8 mouse cellular contexts compared by ENCODE assay signal in the genomic region with DNA sequence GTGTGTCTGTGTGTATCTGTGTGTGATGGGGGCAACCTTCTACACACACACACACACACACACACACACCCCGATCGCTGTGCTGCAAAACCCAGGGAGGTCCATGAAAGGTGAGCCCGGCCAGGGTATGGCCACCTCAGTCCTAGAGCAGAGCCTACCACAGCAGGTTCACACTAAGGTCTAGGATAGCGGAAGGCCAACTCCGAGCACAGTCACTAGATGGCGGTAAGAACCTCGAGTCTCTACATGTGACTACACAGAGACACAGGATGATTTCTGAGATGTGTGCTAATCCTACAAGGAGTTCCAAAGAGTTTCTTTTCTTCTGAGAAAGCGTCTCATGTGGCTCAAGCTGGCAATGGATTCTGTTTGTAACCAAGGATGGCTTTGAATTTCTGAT. TPM values are rescaled to one million over a fixed set of nuclear protein-coding genes. Genes with fewer than 3 reads are reported as not detected.
DNase-seq lines count a peak whose midpoint lies in the region; ATAC-seq and TF ChIP-seq lines count a peak whose summit lies in the region.

No protein-coding gene starts in this region.

- no peaks in the 10 kb centered on the region for H3K4me1 ChIP-seq in embryonic facial prominence, embryonic 11.5 days (ENCODE audit: control insufficient read depth, insufficient read depth, low read length)
- no peaks in the 10 kb centered on the region for H3K4me1 ChIP-seq in intestine, embryonic 14.5 days (replicated peaks; ENCODE audit: control insufficient read depth, insufficient read depth, low read length)
- peaks cover 2% of the 10 kb centered on the region; the same call in 1 of the 2 replicates for H3K4me1 ChIP-seq in lung, postnatal 0 days (ENCODE audit: insufficient read depth, low read depth, low read length)
- peaks cover 3% of the 10 kb centered on the region; the same call in 1 of the 2 replicates for H3K4me1 ChIP-seq in stomach, embryonic 14.5 days (ENCODE audit: control insufficient read depth, insufficient read depth, low read length)

- H3K9ac ChIP-seq in embryonic facial prominence, embryonic 11.5 days (replicated peaks; ENCODE audit: low read length) = no peak overlapping the region
- no peak overlapping the region for H3K9ac ChIP-seq in intestine, embryonic 14.5 days (ENCODE audit: low read length)
- no peak overlapping the region for H3K9ac ChIP-seq in lung, postnatal 0 days (replicated peaks; ENCODE audit: low read depth)
- H3K9ac ChIP-seq in stomach, embryonic 14.5 days (replicated peaks; ENCODE audit: low read depth, low read length) = no peak overlapping the region

- peak; percentile 78; the same call in 1 of the 2 replicates for ATAC-seq in frontal cortex, adult (ENCODE audit: low TSS enrichment)
- ATAC-seq in embryonic facial prominence, embryonic 11.5 days (replicated peaks; ENCODE audit: insufficient number of reproducible peaks, low FRiP score, low TSS enrichment, low read depth) = no peak
- ATAC-seq in intestine, embryonic 14.5 days (replicated peaks; ENCODE audit: low FRiP score, low TSS enrichment, low read depth) = 0 out of 2 replicates have a peak, but pooled peaks have one; percentile 7
- peak; percentile 71 for ATAC-seq in lung, postnatal 0 days
- ATAC-seq in stomach, embryonic 14.5 days (ENCODE audit: insufficient number of reproducible peaks, insufficient read depth, low FRiP score, low read depth) = peak; percentile 71; the same call in 1 of the 2 replicates

- H3K27me3 ChIP-seq in embryonic facial prominence, embryonic 11.5 days (ENCODE audit: control insufficient read depth, insufficient read depth, low read length) = no peaks in the 10 kb centered on the region
- no peaks in the 10 kb centered on the region for H3K27me3 ChIP-seq in intestine, embryonic 14.5 days (replicated peaks; ENCODE audit: control insufficient read depth, insufficient read depth, low read length)
- H3K27me3 ChIP-seq in lung, postnatal 0 days (replicated peaks; ENCODE audit: insufficient read depth, low read length) = no peaks in the 10 kb centered on the region
- no peaks in the 10 kb centered on the region for H3K27me3 ChIP-seq in stomach, embryonic 14.5 days (ENCODE audit: control insufficient read depth, insufficient read depth, low read length)

- H3K4me2 ChIP-seq in embryonic facial prominence, embryonic 11.5 days (ENCODE audit: low read depth, low read length) = no peak overlapping the region
- H3K4me2 ChIP-seq in intestine, embryonic 14.5 days (ENCODE audit: low read length) = no peak overlapping the region
- no peak overlapping the region for H3K4me2 ChIP-seq in lung, postnatal 0 days (replicated peaks; ENCODE audit: low read depth, low read length)
- no peak overlapping the region for H3K4me2 ChIP-seq in stomach, embryonic 14.5 days (replicated peaks; ENCODE audit: low read depth, low read length)

- no peak for TF ChIP-seq EP300 in lung, postnatal 0 days (IDR thresholded peaks at IDR 0.05)

- no peaks in the 10 kb centered on the region for H3K36me3 ChIP-seq in embryonic facial prominence, embryonic 11.5 days (replicated peaks; ENCODE audit: control insufficient read depth, insufficient read depth, low read depth, low read length)
- H3K36me3 ChIP-seq in intestine, embryonic 14.5 days (ENCODE audit: control insufficient read depth, insufficient read depth, low read length) = no peaks in the 10 kb centered on the region
- H3K36me3 ChIP-seq in lung, postnatal 0 days (ENCODE audit: insufficient read depth, low read length) = no peaks in the 10 kb centered on the region
- H3K36me3 ChIP-seq in stomach, embryonic 14.5 days (ENCODE audit: control insufficient read depth, insufficient read depth, low read length) = no peaks in the 10 kb centered on the region

- no peak overlapping the region for H3K27ac ChIP-seq in embryonic facial prominence, embryonic 11.5 days (replicated peaks; ENCODE audit: low read depth, low read length)
- no peak overlapping the region for H3K27ac ChIP-seq in intestine, embryonic 14.5 days (ENCODE audit: low read depth)
- H3K27ac ChIP-seq in lung, postnatal 0 days (ENCODE audit: low read length) = no peak overlapping the region
- no peak overlapping the region for H3K27ac ChIP-seq in stomach, embryonic 14.5 days (ENCODE audit: low read length)

- TF ChIP-seq CTCF in lung, postnatal 0 days (IDR thresholded peaks at IDR 0.05) = peak; percentile 75

- no peak overlapping the region for H3K4me3 ChIP-seq in embryonic facial prominence, embryonic 11.5 days (ENCODE audit: low read depth, low read length)
- no peak overlapping the region for H3K4me3 ChIP-seq in intestine, embryonic 14.5 days (ENCODE audit: low read depth, low read length)
- H3K4me3 ChIP-seq in lung, postnatal 0 days (ENCODE audit: low read depth, low read length) = no peak overlapping the region
- no peak overlapping the region for H3K4me3 ChIP-seq in stomach, embryonic 14.5 days (ENCODE audit: low read depth, low read length)

- H3K9me3 ChIP-seq in embryonic facial prominence, embryonic 11.5 days (replicated peaks; ENCODE audit: control insufficient read depth, low read length) = no peaks in the 10 kb centered on the region
- H3K9me3 ChIP-seq in intestine, embryonic 14.5 days (ENCODE audit: control insufficient read depth, low read length) = no peaks in the 10 kb centered on the region
- no peaks in the 10 kb centered on the region for H3K9me3 ChIP-seq in lung, postnatal 0 days (ENCODE audit: low read length)
- no peaks in the 10 kb centered on the region for H3K9me3 ChIP-seq in stomach, embryonic 14.5 days (ENCODE audit: control insufficient read depth, low read depth, low read length)

- 46% methylated on average over 8 of the region's 8 CpGs for WGBS in embryonic facial prominence, embryonic 11.5 days
- WGBS in intestine, embryonic 14.5 days = 36% methylated on average over 8 of the region's 8 CpGs
- 30% methylated on average over 8 of the region's 8 CpGs for WGBS in lung, postnatal 0 days
- WGBS in stomach, embryonic 14.5 days = 40% methylated on average over 8 of the region's 8 CpGs

- DNase-seq in frontal cortex, postnatal 14 days (ENCODE audit: low spot score in 2 of 2) = no peak
- DNase-seq in urinary bladder, postnatal 25 days (ENCODE audit: low spot score) = peak; percentile 41
- DNase-seq in urinary bladder, adult 18-20 months (ENCODE audit: low spot score in 2 of 2) = no peak
- peak; percentile 72 for DNase-seq in embryonic facial prominence, embryonic 11.5 days (ENCODE audit: low spot score)
- DNase-seq in intestine, embryonic 14.5 days (ENCODE audit: low spot score) = no peak
- DNase-seq in lung, postnatal 0 days (ENCODE audit: low spot score) = peak; percentile 76

RNA-seq across cellular contexts. Expression of gene Car5a, which starts 17.4 kb away (rescaled TPM):
- not detected in 2 replicates for polyA plus RNA-seq in embryonic facial prominence, embryonic 11.5 days (2014; fragmentation: Nextera tagmentation; extraction: Ambion mirVana)
- polyA plus RNA-seq in intestine, embryonic 14.5 days (2014; fragmentation: Nextera tagmentation; extraction: Ambion mirVana) = not detected in 2 replicates
- 0.37 and 0.61 TPM in 2 replicates for polyA plus RNA-seq in lung, postnatal 0 days (2015; fragmentation: Nextera tagmentation; extraction: Ambion mirVana)
- polyA plus RNA-seq in stomach, embryonic 14.5 days (2014; fragmentation: Nextera tagmentation; extraction: Ambion mirVana) = not detected in 2 replicates

RNA-seq across cellular contexts. Expression of gene Slc7a5, which starts 19.8 kb away (rescaled TPM):
- 17.7 and 19.7 TPM in 2 replicates for polyA plus RNA-seq in embryonic facial prominence, embryonic 11.5 days (2014; fragmentation: Nextera tagmentation; extraction: Ambion mirVana)
- 19.8 and 26.4 TPM in 2 replicates for polyA plus RNA-seq in intestine, embryonic 14.5 days (2014; fragmentation: Nextera tagmentation; extraction: Ambion mirVana)
- polyA plus RNA-seq in lung, postnatal 0 days (2015; fragmentation: Nextera tagmentation; extraction: Ambion mirVana) = 4.3 and 7.5 TPM in 2 replicates
- polyA plus RNA-seq in stomach, embryonic 14.5 days (2014; fragmentation: Nextera tagmentation; extraction: Ambion mirVana) = 17.1 and 19.7 TPM in 2 replicates

RNA-seq across cellular contexts. Expression of gene Banp, which starts 22.2 kb away (rescaled TPM):
- polyA plus RNA-seq in embryonic facial prominence, embryonic 11.5 days (2014; fragmentation: Nextera tagmentation; extraction: Ambion mirVana) = 50.5 and 56.2 TPM in 2 replicates
- 36.6 and 41.1 TPM in 2 replicates for polyA plus RNA-seq in intestine, embryonic 14.5 days (2014; fragmentation: Nextera tagmentation; extraction: Ambion mirVana)
- polyA plus RNA-seq in lung, postnatal 0 days (2015; fragmentation: Nextera tagmentation; extraction: Ambion mirVana) = 17.1 and 30.7 TPM in 2 replicates
- 33.8 and 42.4 TPM in 2 replicates for polyA plus RNA-seq in stomach, embryonic 14.5 days (2014; fragmentation: Nextera tagmentation; extraction: Ambion mirVana)

Comparison
In these comparisons a context has a peak if more than half of its experiments do, and no peak if none do; other contexts are left out.
1. DNase-seq: peak in urinary bladder, postnatal 25 days (single experiment), embryonic facial prominence, embryonic 11.5 days (single experiment) and lung, postnatal 0 days (single experiment); none in frontal cortex, postnatal 14 days (0 of 2), urinary bladder, adult 18-20 months (0 of 2) and intestine, embryonic 14.5 days (single experiment).